Mouse (Mus musculus) neural tube, embryonic 14.5 days (tissue): ENCODE data around the gene Mtnr1a. TPM values are rescaled to one million over a fixed set of nuclear protein-coding genes. Genes with fewer than 3 reads are reported as not detected.

Experiments
- ATAC-seq: fragments of 200-750 bp; cut with Nextera tagmentation; 2 replicates; pipeline ENCODE4 v1.8.0; 2017; ENCODE audit warnings: low read depth, mild to moderate bottlenecking, moderate TSS enrichment, moderate library complexity
- H3K27ac ChIP-seq: fragments of 300-500 bp; sonication (generic); 2 replicates; pipeline ENCODE4 v1.5.1; 2014; ENCODE audit warnings: low read depth, mild to moderate bottlenecking, control low read depth, low read length, moderate library complexity, mixed read lengths
- H3K27me3 ChIP-seq: fragments of 300-500 bp; sonication (generic); 2 replicates; pipeline ENCODE4 v1.6.1; 2014; ENCODE audit warnings: low read length; ENCODE audit not compliant: control insufficient read depth, insufficient read depth
- H3K36me3 ChIP-seq: fragments of 300-500 bp; sonication (generic); 2 replicates; pipeline ENCODE4 v1.6.1; 2014; ENCODE audit warnings: low read length, mixed read lengths; ENCODE audit not compliant: control insufficient read depth, insufficient read depth
- H3K4me1 ChIP-seq: fragments of 300-500 bp; sonication (generic); 2 replicates; pipeline ENCODE4 v1.6.1; 2014; ENCODE audit warnings: low read length; ENCODE audit not compliant: control insufficient read depth, insufficient read depth
- H3K4me2 ChIP-seq: fragments of 300-500 bp; sonication (generic); 2 replicates; pipeline ENCODE4 v1.6.1; 2014; ENCODE audit warnings: mild to moderate bottlenecking, low read depth, low read length, control low read depth
- H3K4me3 ChIP-seq: fragments of 300-500 bp; sonication (generic); 2 replicates; pipeline ENCODE4 v1.5.1; 2014; ENCODE audit warnings: low read depth, low read length, control low read depth, mixed read lengths
- H3K9ac ChIP-seq: fragments of 300-500 bp; sonication (generic); replicated peaks from 2 replicates; pipeline ENCODE4 v1.6.1; 2014; ENCODE audit warnings: low read depth, mild to moderate bottlenecking, control low read depth, low read length, mixed read lengths
- H3K9me3 ChIP-seq: fragments of 300-500 bp; sonication (generic); 2 replicates; pipeline ENCODE4 v1.6.1; 2016; ENCODE audit warnings: low read length; ENCODE audit not compliant: control insufficient read depth
- WGBS: fragments of 180-500 bp; shearing (Covaris S2); extraction: QIAGEN DNeasy Blood & Tissue Kit; methylation state at CpG from one replicate; pipeline ENCODE4 v1.1.7; 2014; 5-methylcytosine and 5-hydroxymethylcytosine counted together
- polyA plus RNA-seq: library from polyadenylated mRNA; unstranded; fragments of >200 nt; fragmentation: Nextera tagmentation; extraction: Ambion mirVana; gene quantifications from 2 replicates; pipeline ENCODE4 v1.2.1, GENCODE M21; 2014

Gene Mtnr1a
- 0.33 TPM in 1 of 2 replicates, not detected in the other for polyA plus RNA-seq

DNA sequence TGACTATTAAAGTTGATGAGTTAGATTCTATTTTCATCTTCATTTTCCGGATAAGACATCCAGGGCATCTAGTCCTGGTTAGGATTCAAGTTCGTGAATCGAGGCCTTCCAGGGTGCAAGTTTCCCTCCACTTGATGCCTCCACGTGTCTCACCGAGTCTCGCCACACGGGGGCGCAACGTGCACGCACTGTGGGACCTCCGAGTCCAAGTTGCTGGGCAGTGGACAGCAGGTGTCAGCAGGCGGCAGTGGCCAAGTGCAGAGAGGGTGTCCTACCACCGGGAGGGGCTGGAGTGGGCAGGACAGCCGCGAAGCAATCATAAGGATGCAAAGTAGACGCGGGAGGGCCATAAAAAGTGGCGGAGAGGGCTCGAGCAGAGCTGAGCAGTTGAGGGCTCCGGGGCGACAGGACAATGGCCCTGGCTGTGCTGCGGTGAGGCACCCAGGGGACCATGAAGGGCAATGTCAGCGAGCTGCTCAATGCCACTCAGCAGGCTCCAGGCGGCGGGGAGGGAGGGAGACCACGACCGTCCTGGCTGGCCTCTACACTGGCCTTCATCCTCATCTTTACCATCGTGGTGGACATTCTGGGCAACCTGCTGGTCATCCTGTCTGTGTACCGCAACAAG lies at the start of gene Mtnr1a:
Gene Mtnr1a, plus strand, starts transcription at position 379 of the 628 bp plus-strand sequence.
- Histone ChIP-seq H3K4me3 (peak within 1 kb of the TSS; percentile 28), H3K9me3 (no peaks in the 10 kb centered on the region), H3K4me2 (peak within 1 kb of the TSS; percentile 76), H3K36me3 (no peaks in the 10 kb centered on the region), H3K27me3 (no peaks in the 10 kb centered on the region), H3K4me1 (0 out of 2 replicates have a peak, but pooled peaks cover 3% of the 10 kb centered on the region), H3K27ac (no peak within 1 kb of the TSS), H3K9ac (peak within 1 kb of the TSS; percentile 32)
- WGBS = 6% methylated on average over 29 of the region's 29 CpGs
- ATAC-seq = peak; percentile 92

DNA sequence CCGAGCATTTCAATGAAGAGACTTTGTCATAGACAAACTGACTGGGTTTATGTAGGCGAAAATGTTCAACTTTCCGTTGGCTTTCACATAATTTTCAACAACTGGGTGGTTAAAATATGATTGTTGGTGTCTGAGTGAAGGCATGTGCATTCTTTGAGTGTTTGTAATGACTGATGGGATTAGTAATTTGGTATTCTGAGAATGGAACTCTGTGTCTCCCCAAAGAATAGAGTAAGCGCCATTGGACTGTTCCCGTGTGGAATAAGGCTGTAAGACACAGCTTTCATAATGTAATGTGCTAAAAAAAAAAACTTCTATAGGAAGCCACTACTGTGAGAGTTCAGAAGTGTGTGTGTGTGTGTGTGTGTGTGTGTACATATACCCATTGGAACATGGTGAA lies 49.7 kb upstream of the Mtnr1a start:
- Histone ChIP-seq H3K4me2 (no peak overlapping the region), H3K36me3 (peaks cover 12% of the 10 kb centered on the region), H3K27me3 (no peaks in the 10 kb centered on the region), H3K4me3 (no peak overlapping the region), H3K27ac (no peak overlapping the region), H3K9me3 (no peaks in the 10 kb centered on the region), H3K4me1 (no peaks in the 10 kb centered on the region), H3K9ac (no peak overlapping the region)
- WGBS = 84% methylated on average over 5 of the region's 5 CpGs
- no peak for ATAC-seq

DNA sequence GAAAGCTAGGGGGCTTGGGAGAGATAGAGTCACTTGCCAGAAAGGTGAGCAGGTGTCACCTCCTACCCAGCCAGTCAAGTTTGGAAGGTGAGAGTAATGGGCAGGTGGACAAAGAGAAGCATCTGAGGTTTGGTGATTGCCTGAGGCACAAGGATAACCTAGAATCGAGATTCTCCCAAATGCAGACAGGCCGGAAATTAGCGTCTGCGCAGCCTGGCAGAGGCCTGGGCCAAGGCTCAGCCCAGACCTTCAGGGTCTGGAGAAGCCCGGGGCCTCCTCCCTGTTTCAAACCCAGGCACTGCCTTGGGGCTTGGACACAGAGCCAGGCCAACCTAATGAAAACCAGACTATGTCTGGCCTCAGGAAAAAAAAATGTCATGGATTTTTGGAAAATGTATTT lies 47.8 kb upstream of the Mtnr1a start:
- no peak for ATAC-seq

DNA sequence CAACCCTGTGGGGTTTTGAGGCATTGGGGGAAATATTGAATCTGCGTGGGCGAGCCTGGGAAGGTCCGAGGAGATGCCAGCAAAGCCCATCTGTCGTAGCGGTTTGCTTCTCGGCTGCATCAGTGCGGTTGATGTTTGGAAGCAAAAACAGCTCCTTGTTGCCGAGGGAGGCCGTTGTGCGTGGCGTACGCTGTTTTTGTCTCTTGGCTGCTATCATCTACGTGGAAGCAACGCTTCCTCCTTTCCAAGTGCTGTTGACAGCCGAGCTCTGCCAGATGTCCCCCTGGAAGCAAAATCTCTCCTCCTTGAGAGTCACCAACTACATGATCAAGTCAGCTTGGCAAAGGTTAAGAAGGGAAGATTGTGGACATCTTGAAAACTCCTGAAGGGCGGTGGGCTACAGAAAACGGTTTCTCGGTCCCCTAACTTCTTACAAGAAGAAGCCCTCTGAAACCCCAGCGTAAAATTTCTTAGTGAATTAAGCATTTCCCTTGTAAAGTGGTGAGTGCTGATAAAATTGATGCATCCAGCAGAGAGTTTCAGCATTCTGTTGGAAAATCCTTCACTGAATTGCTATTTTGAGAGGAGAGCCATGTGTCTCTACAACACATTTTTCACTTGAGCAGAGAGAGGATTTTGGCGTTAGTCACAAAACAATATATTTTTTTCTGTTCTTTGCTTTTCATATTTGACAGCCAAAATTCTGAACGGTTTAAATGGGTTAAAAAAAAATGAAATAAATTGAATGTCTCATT lies 46.8 kb upstream of the Mtnr1a start:
- WGBS = 93% methylated on average over 21 of the region's 21 CpGs

More for the DNA sequence above, 47.8 kb upstream of the Mtnr1a start:
- Histone ChIP-seq H3K9me3 (no peaks in the 10 kb centered on the region), H3K9ac (no peak overlapping the region), H3K36me3 (peaks cover 28% of the 10 kb centered on the region), H3K4me3 (no peak overlapping the region), H3K27ac (no peak overlapping the region), H3K4me2 (no peak overlapping the region), H3K27me3 (no peaks in the 10 kb centered on the region), H3K4me1 (no peaks in the 10 kb centered on the region)
- WGBS = 91% methylated on average over 5 of the region's 5 CpGs

DNA sequence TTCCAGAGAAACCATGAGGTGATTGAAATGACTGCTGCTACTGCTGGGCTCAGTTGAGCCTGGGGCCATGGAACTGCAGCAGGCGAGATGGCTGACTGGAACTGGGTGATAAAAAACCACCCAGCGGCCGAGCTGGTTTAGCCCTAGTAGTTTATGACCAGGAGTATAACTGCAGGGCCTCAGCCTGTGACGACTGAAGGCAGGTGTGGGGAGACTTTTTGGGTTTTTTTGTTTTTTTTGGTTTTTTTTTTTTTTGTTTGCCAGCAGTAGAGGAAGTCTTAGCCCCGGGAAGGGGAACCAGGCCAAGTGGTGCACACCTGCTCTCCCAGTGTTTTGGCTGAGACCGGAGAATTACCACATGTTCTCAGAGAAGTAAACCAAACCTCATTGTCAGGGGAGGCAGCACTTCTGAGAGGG lies 40.8 kb upstream of the Mtnr1a start:
- Histone ChIP-seq H3K9me3 (no peaks in the 10 kb centered on the region), H3K27me3 (no peaks in the 10 kb centered on the region), H3K9ac (no peak overlapping the region), H3K4me2 (no peak overlapping the region), H3K4me1 (no peaks in the 10 kb centered on the region), H3K27ac (no peak overlapping the region), H3K4me3 (no peak overlapping the region), H3K36me3 (peaks cover 48% of the 10 kb centered on the region)
- 41% methylated on average over 6 of the region's 6 CpGs for WGBS
- ATAC-seq = no peak

More for the DNA sequence above, 46.8 kb upstream of the Mtnr1a start:
- Histone ChIP-seq H3K9me3 (no peaks in the 10 kb centered on the region), H3K4me2 (no peak overlapping the region), H3K36me3 (peaks cover 34% of the 10 kb centered on the region), H3K27ac (no peak overlapping the region), H3K4me3 (no peak overlapping the region), H3K4me1 (no peaks in the 10 kb centered on the region), H3K9ac (no peak overlapping the region), H3K27me3 (no peaks in the 10 kb centered on the region)
- ATAC-seq = no peak

DNA sequence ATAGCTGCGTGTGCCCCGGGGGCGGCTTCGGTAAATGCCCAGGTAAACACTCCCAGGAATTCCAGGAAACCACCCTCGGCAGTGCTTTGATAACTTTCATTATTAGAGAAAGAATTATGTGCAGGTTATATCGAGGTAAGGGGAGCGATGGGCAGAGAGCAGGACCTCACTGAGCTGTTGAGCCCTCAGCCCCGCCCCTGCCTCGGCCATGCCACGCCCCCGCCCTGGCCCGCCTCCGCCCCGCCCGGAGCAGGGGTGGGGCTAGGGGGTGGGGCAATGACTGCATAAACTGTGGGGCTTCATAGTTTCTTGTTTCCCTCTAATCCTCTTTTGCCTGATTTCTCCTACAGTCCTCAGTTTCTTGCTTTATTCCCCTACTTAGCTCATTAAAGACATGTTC lies 30.6 kb upstream of the Mtnr1a start:
- no peak for ATAC-seq
- Histone ChIP-seq H3K27me3 (no peaks in the 10 kb centered on the region), H3K9me3 (no peaks in the 10 kb centered on the region), H3K4me2 (no peak overlapping the region), H3K4me1 (no peaks in the 10 kb centered on the region), H3K4me3 (no peak overlapping the region), H3K9ac (no peak overlapping the region), H3K27ac (no peak overlapping the region), H3K36me3 (peaks cover 34% of the 10 kb centered on the region)
- WGBS = 90% methylated on average over 15 of the region's 15 CpGs

DNA sequence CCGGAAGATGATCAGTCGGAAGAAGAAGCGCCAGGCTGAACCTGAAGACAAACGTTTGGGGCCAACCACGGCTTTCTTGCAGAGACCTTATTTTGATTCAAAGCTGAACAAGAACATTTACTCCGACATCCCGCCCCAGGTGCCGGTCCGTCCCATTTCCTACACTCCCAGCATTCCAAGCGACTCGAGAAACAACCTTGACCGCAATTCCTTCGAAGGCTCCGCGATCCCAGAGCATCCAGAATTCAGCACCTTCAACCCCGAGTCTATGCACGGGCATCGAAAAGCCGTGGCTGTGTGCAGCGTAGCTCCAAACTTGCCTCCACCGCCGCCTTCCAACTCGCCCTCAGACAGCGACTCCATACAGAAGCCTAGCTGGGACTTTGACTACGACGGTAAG lies 24.8 kb upstream of the Mtnr1a start:
- Histone ChIP-seq H3K4me3 (no peak overlapping the region), H3K27ac (no peak overlapping the region), H3K9ac (no peak overlapping the region), H3K36me3 (peaks cover 25% of the 10 kb centered on the region), H3K27me3 (no peaks in the 10 kb centered on the region), H3K4me1 (no peaks in the 10 kb centered on the region), H3K9me3 (no peaks in the 10 kb centered on the region), H3K4me2 (no peak overlapping the region)
- WGBS = 97% methylated on average over 26 of the region's 26 CpGs
- ATAC-seq = no peak

DNA sequence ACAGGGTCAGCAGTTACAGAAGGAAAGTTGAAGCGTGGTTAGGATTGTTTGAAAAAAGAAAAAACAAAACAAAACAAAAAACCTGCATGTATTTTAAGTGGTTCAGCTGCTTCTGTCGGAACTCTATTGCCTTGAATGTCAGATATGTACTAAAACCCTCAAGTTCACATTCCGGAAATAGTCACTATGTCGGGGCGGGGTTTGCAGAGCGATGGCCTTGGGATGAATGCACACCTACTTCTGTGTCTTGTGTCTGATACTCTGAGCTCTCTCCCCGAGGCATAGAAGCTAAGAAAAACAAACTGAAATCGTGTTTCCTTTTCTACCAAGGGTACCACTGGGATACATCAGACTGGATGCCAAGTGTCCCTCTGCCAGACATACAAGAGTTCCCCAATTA lies 18.5 kb upstream of the Mtnr1a start:
- H3K9me3 ChIP-seq = no peaks in the 10 kb centered on the region
- no peak overlapping the region for H3K4me3 ChIP-seq
- H3K4me2 ChIP-seq = no peak overlapping the region
- H3K27me3 ChIP-seq = no peaks in the 10 kb centered on the region
- no peak for ATAC-seq
- WGBS = 92% methylated on average over 8 of the region's 8 CpGs
- H3K9ac ChIP-seq = no peak overlapping the region
- 0 out of 2 replicates have a peak, but pooled peaks cover 3% of the 10 kb centered on the region for H3K36me3 ChIP-seq
- H3K4me1 ChIP-seq = no peaks in the 10 kb centered on the region
- no peak overlapping the region for H3K27ac ChIP-seq

DNA sequence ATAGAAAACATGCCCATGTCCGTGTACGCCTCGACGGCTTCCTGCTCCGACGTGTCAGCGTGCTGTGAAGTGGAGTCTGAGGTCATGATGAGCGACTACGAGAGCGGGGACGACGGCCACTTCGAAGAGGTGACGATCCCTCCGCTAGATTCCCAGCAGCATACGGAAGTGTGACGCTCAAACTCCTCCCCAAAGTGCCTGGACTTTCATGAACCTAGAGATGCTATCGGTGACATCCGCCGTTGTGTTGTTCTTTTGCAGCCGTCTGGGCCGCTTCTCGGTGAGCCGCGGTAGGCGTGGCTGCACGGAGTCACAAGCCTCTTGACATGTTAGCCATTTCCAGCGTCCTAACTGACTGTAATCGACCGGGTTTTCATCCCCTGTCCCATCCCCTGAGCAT lies 17.7 kb upstream of the Mtnr1a start:
- Histone ChIP-seq H3K4me3 (no peak overlapping the region), H3K4me2 (no peak overlapping the region), H3K9me3 (no peaks in the 10 kb centered on the region), H3K9ac (no peak overlapping the region), H3K27ac (no peak overlapping the region), H3K4me1 (no peaks in the 10 kb centered on the region), H3K36me3 (0 out of 2 replicates have a peak, but pooled peaks cover 3% of the 10 kb centered on the region), H3K27me3 (no peaks in the 10 kb centered on the region)
- WGBS = 96% methylated on average over 30 of the region's 30 CpGs
- ATAC-seq = no peak
